Mouse (Mus musculus) induced T-regulatory cell, adult 2 months (primary cell): ENCODE data around the gene Taok3.

Source experiments
- DNase-seq: peaks from one replicate; pipeline ENCODE4 v3.0.0-alpha.2; 2012; ENCODE audit warnings: low read depth

The Taok3 gene

DNA sequence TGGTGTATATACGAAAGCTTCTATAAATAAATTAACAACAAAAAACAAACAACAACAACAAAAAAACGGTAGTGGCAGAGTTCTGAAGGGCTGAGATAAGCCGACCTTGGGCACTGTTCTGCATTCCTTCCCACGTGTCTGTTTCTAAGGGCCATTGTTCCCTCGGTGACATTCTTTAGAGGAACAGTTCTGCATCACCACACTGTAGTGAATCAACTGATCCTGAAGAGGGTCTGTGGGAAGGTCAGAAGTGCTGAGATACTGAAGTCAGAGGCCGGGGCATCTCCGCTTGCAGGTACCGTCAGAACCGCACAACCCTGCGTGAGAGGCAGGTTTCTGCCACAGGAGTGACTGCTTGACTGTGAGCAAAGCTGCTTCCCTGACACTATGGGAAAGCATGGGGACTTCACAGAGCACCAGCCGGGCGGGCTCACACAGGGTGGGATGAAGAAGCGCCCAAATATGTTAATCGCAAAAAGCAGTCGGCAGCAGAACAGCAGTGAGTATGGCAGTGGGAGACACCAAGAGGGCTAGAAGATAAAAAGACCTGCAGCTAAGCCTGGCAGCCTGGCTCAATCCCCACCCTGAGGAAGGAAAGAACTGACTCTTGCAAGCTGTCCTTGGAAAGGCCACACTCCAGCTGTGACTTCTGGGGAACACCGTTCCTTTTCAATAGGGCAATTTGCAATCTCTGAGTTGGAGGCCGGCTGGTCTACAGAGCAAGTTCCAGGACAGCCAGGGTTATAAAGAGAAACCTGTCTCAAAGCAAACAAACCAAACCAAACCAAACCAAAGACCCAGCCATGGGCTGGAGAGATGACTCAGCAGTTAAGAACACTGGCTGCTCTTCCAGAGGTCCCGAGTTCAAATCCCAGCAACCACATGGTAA lies 184.0 kb downstream of the Taok3 start:
- no peak for DNase-seq

DNA sequence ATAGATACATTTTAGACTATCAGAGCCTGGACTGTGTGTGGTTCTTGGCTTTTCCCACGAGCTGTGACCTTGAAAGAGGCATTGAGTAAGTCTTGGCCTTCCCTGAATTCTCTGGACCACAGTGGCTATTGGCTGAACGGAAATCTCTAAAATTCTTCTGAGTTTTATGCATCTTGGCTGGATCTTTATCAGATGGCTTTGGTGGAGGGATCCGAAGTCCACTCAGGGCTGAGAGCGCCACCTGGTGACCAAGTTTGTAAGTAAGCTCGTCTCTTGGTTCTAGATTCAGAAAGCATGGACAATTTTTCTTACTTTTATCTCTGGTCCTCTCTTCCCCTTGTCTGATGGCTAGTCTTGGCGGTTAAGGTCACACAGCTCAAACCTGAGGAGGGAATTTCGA lies 185.0 kb downstream of the Taok3 start:
- DNase-seq: peak; percentile 82

DNA sequence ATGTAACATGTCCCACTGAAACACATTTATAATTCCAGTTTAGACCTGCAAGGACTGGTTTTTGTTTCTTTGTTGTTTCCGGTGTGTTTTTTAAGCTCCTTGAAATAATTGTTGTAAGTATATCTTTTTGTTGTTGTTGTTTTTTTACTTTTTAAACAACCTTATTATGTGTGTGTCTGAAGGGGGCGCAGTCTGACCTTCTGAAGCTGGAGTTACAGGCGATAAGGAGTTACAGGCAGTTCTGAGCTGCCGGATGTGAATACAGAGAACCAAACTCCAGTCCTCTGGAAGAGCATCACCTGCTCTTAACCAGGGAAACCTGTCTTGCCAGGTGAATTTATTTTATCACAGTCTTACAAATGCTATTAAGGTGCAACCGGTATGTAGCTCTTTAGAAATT lies 185.8 kb downstream of the Taok3 start:
- no peak for DNase-seq

DNA sequence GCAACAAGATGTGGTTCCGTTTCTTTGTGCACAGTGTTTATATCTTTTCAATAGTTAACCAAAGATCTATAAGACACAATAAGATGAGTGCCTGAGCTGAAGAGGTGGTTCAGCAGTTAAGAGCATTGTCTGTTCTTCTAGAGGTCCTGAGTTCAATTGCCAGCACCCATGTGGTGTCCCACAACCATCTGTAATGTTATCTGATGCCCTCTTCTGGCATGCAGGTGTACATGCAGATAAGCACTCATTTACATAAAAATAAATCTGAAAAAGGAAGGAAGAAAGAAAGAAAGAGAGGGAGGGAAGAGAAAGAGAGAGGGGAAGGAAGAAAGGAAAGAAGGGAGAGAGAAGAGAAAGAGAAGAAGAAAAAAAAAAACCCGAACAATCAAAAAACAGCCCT lies 186.9 kb downstream of the Taok3 start:
- DNase-seq: no peak

DNA sequence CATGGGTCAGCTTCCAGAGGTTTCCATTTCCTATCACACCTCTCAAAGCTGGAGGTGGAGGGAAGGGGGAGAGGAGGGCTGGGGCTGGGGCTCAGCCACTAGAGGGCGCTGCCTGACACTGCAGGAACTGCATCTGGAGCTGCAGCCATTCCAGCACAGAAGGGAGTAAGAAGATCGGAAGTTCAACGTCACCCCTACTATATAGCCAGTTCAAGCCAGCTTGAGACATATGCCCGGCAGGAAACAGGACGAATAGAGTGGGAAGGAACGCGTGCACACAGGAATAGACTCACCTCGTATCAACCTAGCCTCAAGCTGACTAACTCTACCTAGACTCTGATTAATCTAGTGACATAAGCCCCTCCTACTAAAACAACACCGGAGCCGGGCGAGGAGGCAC lies 187.8 kb downstream of the Taok3 start:
- peak; percentile 79 for DNase-seq

DNA sequence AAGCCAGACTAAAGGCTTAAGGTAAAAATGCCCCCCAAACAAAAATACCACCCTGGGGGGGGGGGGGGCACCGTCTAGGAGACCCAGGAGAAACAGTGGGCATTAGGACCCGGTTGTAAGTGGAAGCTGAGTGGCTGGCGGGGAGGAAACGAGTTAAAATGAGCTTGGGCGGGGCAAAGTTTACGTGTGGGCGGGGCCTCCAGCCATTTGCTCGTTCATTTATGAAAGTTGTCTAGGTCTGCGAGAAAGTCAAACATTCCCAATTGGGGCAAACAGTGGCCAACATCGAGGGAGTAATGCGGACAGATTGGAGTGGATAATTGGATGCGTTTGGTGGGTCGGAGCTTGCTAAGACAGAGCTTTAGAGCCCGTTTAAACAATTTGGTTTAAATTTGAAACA lies 193.5 kb downstream of the Taok3 start:
- peak; percentile 57 for DNase-seq

DNA sequence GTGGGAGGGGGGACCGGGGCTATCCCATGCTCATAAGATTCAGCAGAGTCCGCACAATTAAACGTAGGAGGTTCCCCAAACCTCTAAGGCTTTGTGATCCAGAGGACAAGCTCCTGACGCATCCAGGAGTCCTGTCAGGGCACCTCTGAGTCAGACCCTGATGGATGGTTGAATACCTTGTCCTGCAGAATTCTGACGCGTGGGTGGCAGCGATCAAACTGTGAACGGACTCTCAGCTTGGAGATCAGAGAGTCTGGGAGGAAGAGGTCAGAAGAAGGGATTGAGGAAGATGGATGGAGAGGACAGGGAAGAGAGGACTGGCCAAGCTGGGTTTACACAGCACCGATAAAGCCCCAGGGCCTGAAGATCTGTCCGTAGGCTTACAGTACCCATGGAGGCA lies 194.0 kb downstream of the Taok3 start:
- no peak for DNase-seq

DNA sequence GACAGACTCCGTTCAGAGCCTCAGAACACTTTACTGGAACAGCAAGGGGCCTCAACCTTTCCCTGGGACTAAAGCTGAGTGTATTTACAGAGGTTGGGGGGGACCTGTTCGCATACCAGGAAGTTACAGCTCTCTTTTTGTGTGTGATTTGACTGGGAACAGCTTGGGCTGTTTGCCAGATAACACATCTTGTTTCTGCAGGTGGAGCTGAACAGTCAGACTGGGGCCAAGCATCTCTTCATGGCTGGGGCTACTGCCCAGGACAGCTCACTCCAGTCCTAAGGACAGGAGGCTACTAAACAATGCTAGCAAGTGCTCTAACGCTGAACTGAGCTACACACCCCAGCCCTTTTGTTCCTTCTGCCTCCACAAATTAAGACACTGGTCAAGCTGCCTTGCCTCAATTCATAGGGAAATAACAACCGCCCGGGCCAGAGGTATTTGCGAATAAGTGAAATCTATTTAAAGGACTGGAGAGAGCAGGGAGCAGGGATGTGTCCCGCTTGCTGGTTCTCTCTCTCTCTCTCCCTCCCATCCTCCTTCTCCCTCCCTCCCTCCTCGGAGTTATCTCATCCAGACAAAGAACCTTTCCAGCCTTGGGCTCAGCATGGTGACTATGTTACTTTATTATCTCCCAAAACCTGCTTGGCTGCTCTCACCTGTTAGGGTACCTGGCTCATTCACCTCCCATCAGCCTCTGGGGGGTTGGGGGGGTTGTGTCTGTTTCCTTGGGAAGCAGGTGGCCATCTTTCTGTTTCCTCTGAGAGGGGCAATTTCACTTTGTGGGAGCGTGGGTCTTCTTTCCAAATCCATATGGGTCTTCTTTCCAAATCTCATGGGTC lies 194.9 kb downstream of the Taok3 start:
- no peak for DNase-seq

DNA sequence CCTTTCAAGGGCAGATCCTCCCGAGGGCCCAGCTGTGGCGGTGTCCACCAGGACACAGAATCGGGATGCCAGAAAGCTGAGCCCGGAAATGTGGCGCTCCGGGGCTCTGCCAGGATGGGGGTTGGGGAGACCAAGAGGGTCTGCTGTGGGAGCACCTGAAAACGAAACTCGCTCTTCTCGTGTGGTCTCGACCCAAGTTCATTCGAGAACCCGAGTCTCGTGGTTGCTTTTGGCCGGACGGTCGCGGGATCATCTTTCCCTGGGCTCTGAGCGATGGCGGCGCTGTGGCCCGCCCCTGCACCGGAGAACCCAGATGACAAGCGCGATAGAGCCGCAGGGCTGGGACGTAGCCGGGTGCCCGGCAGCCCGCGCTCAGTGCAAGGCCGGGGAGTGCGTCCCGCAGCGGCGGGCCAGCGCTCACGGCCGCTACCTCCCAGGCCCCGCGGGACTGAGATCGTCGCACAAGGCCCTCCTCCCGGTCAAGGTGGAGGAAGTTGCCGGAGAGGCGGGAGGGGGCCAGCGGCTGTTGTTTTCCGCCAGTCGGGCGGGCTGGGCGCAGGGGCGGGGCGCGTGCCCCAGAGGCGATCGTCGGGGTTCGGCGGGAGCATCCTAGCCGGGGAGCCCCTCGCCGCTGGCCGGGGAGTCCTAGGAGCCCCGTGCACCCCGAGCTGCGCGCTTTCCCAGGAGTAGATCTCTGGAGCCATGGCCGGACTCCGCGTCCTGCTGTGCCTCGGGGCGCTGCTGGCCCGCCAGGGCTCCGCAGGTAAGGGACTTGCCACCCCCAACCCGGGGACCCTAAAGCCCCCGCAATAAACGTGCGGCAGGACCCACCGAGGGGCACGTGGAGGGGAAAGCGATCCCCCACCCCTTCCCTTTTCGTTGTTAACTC lies 199.1 kb downstream of the Taok3 start, which contains the start of gene Vsig10:
Vsig10 (plus strand) TSS at position 343 of the 889 bp plus-strand sequence.
- peak; percentile 57 for DNase-seq

DNA sequence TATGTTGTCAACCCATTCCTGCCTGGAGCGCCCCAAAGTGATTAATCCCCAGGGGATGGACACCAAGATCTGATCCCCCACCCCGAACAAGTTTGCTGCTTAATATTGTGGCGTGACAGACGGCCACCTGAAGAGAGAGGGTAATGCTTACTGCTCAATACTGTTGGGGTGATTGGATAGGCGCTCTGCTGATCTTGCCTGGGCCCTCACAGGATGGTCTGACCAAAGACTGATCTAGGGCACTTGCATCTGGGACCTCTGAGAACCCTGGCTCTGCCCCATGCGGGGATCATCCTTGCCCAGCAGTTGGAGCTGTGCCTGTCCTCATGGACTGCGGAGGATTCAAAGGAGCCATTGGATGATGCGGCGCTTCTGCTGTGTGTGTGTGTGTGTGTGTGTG lies 203.8 kb downstream of the Taok3 start:
- DNase-seq: no peak
